Mouse (Mus musculus): ENCODE data around the gene Pde11a.

Gene Pde11a

DNA sequence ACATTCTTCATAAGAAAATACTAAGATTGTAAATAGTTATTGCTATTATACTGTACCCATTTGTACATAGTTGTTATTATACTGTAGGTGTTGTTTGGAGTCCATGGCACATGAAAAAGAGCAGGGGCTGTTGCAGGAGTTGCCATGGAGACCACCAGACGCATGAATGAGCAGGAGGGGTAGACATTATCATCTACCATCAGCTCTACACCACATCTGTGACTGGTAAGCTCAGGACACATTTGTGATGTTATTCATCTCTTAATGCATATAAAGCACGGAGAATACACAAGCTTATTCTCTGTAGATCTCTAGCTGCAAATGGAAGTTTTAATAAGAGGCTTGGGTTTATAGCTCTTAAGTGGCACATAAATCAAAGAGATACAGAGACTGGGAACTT is 179.6 kb downstream of the Pde11a start:
- no peak for DNase-seq

DNA sequence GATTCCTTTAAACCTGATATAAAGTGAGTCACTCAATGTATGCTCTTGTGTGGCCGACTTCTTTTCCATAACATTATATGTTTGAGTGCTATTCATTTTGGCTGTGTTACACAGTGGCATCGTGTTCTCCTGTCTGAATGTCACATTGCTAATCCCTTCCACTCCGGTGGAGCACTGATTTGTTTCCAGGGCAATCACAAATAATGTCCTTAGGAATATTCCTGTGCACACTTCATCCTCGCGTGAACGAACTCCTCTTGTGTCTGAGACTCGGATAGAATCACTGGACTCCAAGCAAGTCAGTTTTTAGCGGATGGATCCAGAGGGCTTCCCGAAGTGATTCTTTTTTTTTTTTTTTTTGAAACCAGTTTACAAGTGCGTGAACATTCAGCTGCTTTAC is 197.4 kb downstream of the Pde11a start:
- no peak for DNase-seq

DNA sequence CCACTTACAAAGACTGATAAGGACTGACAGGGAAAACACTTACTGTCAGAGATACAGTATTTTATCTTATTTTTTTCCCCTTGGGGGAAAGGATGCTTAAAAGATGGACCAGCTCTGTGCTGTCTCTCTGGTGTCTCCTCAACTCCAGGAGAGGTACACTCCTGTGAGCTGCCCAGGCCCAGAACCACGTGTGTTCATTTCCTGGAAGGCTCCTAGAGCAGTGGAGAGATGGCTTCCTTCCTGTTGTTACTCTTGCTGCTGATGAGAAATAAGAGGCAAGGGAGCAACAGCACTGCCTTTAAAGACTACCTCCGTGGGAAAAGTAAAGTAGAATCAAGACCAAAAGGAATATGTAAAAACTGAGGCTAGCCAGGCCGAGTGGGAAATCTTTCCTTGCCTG is 205.6 kb downstream of the Pde11a start:
- DNase-seq = no peak

DNA sequence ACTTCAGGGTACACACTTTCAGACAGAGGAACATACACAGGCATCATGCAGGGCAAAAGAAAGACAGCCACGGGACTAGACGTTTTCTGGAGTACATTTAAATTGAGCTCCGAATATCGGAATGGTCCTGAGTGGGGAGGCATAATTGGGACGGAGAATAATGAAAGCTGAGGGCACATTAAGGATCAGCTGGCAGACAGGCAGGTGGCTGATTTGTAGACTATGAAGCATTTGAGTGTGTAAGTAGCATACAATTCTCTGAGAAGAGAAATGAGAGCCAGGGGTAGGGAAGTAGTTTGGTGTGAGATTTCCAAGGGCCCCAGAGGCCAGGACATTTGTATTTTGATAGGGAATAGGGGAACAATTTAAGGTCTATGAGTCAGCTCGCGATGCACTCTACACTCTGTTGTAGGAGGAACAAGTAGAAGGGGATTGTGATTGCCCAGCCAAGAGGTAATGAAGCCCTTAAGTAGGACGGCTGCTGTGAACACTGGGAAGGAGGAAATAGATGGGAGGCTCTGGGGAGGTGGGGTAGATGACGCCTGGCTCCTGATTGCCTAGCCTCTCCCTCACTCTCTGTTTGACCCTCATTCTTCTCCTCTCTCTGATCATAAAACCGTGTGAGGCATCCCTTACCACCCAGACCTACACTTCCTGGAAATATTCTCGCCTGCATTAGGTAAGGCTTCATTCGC is 208.5 kb downstream of the Pde11a start:
- no peak for DNase-seq

DNA sequence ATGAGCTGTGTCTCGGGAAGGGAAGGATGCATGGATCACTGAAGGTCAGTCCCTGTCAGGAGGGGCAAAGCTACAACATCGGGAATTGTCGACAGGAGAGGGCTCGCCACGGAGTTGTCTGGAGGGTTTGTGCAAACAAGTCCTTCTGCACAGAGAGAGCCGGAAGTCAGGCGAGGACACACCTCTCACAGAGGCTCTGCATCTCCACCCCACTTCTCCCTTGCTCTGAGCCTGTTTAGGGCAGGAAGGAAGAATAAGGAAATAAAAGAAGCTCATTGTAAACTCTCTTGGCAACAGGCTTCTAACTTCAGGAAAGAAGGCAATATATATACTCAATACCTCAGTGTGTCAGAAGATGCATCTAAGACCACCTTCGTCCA is 209.5 kb downstream of the Pde11a start:
- peak in 1 of 2 experiments; percentile 10 for DNase-seq

DNA sequence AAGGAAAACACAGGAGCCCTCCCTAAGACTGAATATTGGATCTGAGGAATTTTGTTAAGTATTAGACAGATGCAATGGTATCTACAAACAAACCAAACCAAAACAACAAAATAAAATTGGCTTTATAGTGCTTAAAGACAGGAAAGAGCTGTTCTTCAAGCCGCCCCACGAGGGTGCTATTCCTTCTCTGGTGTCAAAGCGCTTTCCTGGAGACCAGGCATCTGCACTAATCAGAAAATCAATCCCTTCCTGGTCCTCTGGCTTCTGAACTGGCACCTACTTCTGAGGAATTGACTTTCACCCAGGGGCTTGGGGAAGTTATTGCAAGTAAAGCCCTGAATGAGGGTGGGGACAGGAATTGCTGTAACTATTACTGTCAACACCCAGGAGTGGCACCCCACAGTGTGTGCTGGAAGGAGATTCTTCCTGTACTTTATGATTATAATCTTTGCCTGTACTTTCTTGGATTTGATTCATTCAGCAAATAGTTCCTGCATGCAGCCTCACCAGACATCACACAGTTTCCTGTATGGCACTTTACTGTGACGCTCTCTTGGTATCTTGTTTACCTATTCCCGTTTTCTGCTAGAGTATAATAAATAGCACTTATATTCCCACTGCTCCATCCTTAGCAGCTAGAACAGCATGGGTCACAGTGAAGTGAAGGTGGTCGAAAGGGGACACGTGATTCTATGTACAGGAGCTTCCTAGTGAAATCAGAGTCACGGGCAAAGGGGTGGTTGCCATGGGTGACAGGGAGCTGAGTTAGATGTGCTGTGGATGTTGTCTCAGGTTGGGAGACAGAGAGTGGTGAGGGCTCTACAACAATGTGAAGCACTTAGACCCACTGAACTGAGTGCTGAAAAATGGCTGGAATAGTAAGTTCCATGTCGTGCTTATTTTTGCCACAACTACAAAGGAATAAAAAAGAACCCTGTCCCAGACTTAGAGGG is 210.2 kb downstream of the Pde11a start:
- peak in 1 of 2 experiments; percentile 10 for DNase-seq

DNA sequence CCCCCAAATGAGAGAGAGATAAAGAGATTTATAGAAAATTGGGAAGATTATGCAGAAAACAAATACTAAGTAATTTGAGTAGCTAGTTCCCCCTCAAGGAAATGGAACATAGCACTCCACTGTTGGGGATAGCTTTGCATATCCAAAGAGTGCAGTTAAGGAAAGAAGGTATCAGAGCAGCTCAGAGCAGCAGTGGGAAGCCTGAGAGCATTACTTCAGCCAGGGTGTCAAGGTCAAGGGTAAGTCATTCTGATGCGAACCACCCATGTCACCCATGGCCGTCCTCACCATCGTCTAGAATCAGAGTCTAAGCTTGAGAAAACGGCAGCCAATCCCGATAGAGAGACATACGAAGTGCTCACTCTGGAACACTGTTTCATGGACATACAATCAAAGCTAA is 211.9 kb downstream of the Pde11a start:
- no peak for DNase-seq

DNA sequence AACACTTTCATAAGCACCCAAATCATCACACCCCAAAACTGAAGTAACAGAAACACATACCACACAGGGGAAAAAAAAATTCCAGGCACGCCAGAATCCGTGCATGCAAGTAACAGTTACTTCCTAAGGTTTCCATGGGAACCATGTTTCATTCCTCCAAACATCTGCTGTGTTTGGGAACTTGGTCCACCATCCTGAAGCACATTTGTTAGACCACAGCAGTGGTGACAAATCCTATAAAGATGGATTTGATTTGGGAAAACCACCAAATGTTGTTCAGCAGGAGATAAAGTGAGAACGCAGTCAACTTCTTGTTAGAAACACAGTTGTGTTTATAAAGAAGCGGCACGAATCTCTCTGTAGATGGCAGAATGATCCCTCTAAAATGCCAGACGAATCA is 213.8 kb downstream of the Pde11a start:
- DNase-seq = no peak

DNA sequence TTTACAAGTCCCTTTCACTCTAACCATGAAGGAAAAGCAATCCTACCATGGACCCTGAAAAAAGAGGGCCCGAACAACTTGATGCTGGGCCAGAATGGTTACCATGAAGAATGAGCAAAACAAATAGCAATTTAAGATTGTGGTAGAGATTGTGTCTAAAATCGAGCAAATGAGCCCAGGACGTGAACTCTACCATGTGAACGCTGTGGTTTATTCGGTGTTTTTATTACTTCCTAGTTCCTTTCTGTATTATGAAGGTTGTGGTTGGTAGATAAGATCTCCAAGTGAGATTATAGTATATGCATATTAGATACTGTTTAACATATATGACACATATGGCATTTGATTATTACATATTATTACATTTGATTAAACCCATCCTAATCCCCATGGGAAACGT is 216.4 kb downstream of the Pde11a start:
- no peak for DNase-seq

DNA sequence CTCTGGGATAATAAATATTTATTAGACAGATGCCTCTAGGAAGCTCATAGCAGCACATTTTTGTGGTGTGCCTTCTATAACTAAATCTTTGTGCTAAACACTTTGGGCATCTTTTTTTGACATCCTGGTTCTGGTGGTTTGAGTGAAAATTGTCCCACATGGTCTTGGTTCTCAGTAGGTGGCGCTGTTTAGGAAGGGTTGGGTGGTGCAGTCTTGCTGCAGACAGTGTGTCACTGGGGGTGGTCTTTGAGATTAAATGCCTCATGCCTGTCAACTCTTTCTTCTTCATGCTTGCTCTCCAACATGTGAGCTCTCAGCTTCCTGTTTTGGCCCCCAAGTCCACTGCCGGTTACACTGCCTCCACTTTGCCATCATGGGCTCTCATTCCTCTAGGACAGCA is 218.7 kb downstream of the Pde11a start:
- no peak for DNase-seq

DNA sequence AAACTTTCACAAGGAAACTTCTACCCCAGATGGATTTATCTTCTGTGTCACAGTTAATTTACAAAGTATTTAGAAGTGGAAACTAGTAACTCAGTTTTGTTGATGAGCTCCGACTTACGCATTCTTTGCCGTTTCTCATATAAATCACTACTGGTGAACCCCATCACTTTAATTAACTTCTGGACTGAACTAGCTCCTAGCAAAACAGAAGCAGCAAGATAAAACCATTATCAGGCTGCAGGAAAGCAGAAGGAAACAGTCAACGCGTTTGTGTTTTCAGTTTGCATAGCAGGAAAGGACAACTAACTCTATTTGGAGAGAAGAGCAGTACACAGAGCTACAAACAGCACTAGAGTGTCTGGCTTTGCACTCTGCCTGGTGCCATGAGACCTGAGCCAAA is 220.1 kb downstream of the Pde11a start:
- no peak for DNase-seq

DNA sequence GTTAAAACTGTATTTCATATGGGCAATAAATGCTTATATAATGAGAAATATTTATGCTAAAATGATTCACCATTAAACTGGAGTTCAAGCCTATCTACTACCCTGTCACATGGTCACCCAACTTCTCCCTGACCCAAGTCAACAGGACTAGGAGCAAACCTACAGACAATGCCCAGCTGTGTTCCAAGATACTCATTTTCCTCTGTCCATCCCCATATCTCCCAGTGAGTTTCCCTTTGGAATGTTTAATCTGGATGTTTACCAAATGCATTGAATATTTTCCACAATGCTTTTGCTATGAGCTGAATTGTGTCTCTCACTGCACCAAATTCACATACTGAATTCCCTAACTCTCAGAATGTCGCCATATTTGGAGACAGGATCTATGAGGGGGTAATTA is 221.4 kb downstream of the Pde11a start:
- DNase-seq = no peak

DNA sequence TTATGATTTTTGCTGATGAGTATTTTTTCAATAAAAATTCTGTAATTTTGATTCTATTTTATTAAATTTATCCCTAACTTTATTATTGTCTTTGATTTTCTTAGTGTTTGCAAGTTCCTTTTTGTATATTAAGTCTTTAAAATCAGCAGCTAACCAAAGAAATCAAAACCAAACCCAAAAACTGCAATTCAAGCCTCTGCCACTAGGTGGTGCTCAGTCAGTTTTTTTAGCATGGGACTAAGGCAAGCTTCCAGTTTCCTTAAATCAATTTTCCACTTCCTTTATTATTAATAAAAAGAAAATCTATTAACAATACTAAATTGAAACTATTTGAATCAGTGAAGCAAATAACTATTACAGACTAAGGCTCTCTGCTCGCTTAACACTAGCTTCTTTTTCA is 222.9 kb downstream of the Pde11a start:
- DNase-seq = peak; percentile 7 to 30

DNA sequence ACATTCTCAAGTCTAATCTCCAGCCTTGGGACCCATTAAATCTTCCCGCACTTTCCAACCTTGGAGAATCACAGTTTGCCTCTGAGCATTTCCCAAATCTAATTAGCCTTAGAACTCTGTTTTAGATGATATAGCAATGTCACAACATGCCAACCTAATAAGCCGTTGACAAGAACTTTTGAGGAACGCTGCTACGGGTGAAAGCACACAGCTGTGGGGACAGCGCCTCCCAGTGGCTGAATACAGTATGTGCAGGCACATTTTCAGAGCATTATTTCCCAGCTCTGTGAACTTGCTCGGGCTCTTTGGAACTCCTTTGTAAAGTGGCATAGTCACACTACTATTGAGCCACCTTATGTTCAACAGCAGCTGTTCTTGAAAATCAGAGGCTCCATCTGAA is 223.8 kb downstream of the Pde11a start:
- DNase-seq = no peak

DNA sequence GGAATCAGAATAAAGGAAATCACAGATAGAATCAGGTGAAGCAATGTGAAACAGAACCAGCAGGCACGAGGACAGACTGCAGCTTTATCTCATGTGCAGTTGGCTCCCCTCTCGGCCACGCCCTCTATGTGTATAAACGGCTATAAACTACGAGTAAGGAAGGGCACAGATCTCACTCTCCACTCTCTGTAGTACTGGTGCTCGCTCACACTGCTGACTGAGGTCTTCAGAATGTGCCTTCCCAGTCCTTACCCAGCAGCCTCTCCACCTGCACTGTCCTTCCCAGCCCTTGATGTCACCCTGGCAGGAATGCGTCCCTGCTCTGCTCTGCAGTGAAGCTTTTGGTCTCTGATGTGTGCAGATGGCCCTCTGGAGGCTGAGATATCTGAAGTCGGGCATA is 228.9 kb downstream of the Pde11a start:
- no peak for DNase-seq

DNA sequence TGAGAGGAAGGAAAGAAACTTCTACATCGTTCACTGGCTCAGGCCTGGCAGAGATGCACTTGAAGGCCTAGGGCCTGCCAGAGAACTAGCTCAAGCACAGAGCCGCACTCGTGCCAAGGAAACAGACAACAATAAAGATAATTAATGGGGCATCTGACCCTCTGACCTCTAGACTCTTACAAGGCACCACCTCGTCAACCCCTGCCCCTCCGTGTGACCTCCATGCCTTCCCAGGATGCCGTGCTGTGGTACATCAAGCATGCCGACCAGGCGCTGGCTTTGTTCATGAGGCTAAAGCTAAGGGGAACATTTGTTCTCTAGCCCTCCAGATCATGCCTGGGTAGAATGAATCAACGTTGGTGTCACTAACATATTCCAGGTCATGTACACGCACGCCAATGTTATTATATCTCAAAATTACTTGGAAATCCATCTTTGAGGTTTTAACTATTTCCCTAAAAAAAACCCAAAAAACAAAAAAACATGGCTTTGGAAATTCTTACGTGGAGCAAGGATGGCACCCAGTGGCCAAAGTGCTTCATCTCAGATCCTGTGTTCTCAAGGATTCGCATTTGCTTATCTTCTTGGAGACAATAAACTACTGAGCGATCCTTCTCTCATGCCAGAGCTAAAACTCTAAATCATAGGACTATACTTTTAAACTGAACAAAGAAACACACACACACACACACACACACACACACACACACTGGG is 236.5 kb downstream of the Pde11a start:
- peak; percentile 8 to 16 for DNase-seq

DNA sequence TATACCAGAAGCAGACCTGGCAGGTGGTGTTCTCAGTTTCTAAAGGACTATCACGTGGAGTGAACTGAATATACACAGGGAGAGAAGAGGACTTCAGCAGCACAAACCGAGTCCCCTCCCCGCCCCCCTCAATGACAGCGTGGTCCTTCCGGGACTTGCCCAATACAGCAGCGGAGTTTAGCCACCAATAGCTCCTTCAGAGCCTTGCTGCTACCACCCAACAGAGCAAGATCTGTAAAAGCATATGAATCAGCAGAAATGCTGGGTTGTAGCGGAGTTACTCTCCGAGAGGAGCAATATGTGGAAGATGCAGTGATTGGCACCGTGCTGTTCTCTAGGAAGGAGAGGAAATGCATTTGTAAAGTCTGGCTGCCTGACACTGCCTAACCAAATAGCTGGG is 238.0 kb downstream of the Pde11a start:
- no peak for DNase-seq

DNA sequence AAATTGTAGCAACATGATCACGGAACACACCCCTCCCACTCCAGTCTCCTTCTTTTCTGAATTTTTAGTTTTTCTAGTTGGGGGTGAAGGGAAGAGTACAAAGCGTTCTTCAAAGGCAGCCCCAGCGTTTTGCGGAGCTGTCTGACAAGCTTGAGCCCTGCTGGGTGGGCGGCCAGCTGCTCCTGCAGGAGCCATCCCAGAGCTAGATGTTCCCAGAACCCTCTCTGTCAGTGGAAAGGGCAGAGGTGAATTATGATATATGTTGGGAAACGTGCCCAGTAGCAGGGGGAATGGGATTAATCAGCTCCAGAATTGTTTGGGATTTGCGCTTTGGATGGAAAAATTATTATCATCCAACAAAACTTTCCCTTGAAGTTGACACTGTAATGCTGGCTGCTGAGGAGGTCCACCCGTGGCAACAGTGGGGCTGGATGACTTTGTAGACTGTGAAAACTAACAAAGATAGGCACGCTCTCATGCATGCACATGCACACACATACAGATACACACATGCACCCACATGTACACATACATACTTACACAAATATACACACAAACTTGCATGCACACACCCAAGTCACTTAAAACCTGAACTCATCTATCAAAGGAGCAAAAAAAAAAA is 238.7 kb downstream of the Pde11a start:
- no peak for DNase-seq

DNA sequence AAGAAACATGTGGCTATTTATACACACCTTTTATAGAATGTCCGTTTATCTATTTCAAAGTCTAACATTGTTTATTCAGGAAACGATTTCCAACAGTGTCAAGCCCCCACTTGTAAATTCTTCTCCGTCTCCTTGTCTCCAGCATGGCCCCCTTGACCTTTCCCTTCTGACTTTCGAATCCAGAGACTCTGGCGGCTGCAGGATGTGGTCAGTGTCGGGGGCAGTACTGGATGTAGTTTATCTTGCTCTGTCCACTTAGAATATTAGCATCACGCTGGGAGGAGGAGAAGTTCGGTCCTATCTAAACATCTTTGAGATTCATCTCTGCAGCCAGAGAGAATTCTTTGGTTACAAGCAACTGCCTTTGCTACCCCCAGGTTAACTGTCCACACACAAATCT is 240.2 kb downstream of the Pde11a start:
- no peak for DNase-seq

DNA sequence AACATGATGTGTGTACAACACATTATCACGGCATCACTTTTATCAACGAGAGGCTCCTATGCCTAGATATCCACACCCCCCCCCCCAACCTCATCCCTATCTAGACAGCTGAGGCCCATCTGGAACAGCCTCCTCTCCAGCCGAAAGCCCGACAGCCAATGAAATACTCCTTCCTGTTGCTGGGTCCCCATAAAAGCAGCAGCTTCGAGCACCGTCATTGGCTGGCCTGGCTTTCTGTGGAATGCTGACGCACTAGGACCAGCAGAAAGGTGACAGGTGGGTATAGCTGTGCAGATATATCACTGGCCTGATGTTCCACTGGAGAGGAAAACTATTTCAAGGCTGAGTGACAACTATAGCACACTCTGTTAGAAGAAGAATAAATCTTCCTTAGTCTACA is 240.7 kb downstream of the Pde11a start:
- no peak for DNase-seq

DNA sequence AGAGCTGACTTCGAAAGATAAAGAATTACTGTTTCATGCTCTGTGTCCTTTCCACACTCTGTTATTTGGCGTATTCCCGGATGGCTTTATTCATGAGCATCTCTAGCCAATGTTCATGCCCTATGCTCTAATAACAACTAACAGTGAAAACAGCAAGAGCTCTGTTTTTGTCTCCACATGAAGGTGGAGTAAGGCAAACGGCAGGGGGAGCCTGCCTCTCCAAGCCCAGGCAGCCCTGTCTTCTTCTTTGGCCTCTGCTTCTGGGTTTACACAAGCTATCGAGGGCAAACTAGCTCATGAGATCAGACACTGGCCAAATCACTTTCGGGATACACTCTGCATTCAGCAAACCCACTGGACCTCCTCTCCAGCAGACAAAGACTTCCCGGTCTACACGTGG is 241.3 kb downstream of the Pde11a start:
- no peak for DNase-seq

DNA sequence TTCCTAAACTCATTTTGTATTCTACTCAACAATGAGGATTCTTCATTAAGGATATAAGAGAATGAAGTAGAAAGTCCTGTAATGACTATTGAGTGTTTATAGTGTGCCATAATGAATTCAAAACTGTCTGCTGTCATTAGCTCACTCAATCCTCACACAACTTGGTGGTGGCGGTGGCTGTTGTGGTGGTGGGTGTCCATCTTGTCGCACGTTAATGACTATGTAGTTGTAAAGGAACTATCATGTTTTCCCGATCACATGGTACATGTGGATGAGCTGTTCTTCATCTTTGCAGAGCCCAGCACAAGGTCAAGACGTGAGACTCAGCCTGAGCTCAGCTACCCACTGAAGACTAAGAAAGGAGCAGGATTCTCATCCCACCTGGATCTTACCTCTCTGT is 242.7 kb downstream of the Pde11a start:
- DNase-seq = no peak

DNA sequence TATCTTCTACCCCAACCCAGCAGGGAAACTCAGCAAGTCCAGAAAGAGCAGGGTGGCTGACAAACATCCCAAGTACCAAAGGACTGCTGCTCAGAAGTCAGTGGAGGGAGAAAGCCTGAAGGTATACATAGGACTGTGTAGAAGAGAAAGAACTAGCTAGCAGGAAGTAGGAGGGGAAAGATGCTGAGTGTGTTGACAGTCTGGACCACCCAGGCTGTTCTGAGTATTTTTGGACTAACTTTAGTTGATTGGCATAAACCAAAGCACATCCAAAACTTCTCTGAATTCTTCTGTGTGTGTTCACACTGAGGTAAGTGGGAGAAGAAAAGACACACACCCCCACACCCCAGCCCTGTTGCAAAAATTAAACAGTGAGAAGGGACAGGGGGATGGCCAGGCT is 248.1 kb downstream of the Pde11a start:
- DNase-seq = no peak
